Mouse (Mus musculus): ENCODE results near the gene Raet1e.
"Not testable (repeated sequence)": the region's sequence is repeated elsewhere in the genome, so short reads cannot be mapped to it uniquely, and the experiment has no call there.

Raet1e gene

GRCm38 (mm10) chr10:22158310-22158999, at the start of gene Raet1e, which contains the start of gene H60b:
TSS of gene Raet1e (plus strand) at chr10:22158569.
TSS of gene H60b (plus strand) at chr10:22158586.
- not testable (repeated sequence) for DNase-seq

- DNase-seq: peak; percentile 62
These were observed 17.6 kb upstream of the Raet1e start for GRCm38 (mm10) chr10:22140665-22141280.

- not testable (repeated sequence) for DNase-seq
These were observed 16.2 kb upstream of the Raet1e start for GRCm38 (mm10) chr10:22142194-22142593.

GRCm38 (mm10) chr10:22142926-22143325, 15.4 kb upstream of the Raet1e start:
- DNase-seq: no peak

- peak; percentile 19 for DNase-seq
These were observed 9.8 kb upstream of the Raet1e start for GRCm38 (mm10) chr10:22148441-22149072.

GRCm38 (mm10) chr10:22149073-22149690, 9.2 kb upstream of the Raet1e start, which contains the start of gene E030030I06Rik:
TSS of gene E030030I06Rik (minus strand) at chr10:22149270.
- DNase-seq: peak; percentile 23

- DNase-seq: peak; percentile 16
These were observed 8.5 kb upstream of the Raet1e start for GRCm38 (mm10) chr10:22149691-22150465.

- no peak for DNase-seq
These were observed 7.8 kb upstream of the Raet1e start for GRCm38 (mm10) chr10:22150593-22150992.

GRCm38 (mm10) chr10:22151056-22151862, 7.1 kb upstream of the Raet1e start:
- not testable (repeated sequence) for DNase-seq

- not testable (repeated sequence) for DNase-seq
These were observed 6.3 kb upstream of the Raet1e start for GRCm38 (mm10) chr10:22151863-22152640.

GRCm38 (mm10) chr10:22153147-22153690, 5.2 kb upstream of the Raet1e start:
- DNase-seq: not testable (repeated sequence)

- DNase-seq: not testable (repeated sequence)
These were observed 4.2 kb upstream of the Raet1e start for GRCm38 (mm10) chr10:22154127-22154526.

- no peak for DNase-seq
These were observed 3.2 kb upstream of the Raet1e start for GRCm38 (mm10) chr10:22154871-22155799.

- DNase-seq: no peak
These were observed 777 bp downstream of the Raet1e start for GRCm38 (mm10) chr10:22159131-22159561.

GRCm38 (mm10) chr10:22159581-22160140, 1.3 kb downstream of the Raet1e start:
- DNase-seq: no peak

- DNase-seq: not testable (repeated sequence)
These were observed 4.9 kb downstream of the Raet1e start for GRCm38 (mm10) chr10:22163279-22163678.

- peak; percentile 80 for DNase-seq
These were observed 5.6 kb downstream of the Raet1e start for GRCm38 (mm10) chr10:22163705-22164583.
